Mouse (Mus musculus) c-Kit-negative CD71-positive TER-119-positive erythroid progenitor cells, embryonic 14.5 days (primary cell): Measurements from ENCODE around the gene Slc7a11.

Source experiments
- DNase-seq: peaks from one replicate; pipeline ENCODE4 v3.0.0-alpha.2; 2013; ENCODE audit warnings: low read depth, low spot score

Slc7a11 gene

DNA sequence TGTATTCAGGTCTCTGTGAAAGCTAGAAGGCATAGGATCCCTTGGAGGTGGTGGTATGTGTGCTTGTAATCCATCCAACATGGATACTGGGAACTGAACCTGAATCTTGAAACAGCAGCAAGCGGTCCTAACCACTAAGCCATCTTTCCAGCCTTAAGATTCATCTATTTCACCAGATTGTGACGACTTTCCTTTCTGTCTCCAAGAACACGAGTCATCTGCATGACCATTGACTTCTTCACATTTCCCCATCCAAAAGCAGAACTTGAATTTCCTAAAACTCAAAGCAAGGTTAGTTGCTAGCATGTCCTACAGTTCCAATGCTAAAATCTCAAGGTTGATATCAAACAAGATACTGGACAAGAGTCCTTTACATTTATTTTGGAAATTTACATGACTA lies 37.5 kb downstream of the Slc7a11 start:
- DNase-seq = no peak

DNA sequence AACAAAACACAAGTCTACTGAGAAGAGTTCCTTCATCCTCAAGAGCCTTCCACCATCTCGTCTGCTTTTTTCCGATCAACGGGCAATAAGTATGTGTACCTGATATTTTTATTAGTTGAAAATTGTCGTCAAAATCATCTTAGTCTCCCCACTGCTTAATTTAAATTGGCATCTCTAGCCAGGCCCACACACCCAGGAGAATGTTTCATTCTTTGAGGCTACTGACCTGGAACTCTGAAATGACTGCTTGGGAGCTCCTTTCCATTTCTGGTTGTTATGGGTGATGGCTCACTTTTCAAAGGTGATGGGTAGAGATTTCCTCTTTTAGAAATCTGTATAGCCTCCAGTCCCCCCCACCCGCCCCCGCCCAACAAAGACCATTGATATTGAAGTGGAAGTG lies 54.6 kb downstream of the Slc7a11 start:
- DNase-seq = no peak

DNA sequence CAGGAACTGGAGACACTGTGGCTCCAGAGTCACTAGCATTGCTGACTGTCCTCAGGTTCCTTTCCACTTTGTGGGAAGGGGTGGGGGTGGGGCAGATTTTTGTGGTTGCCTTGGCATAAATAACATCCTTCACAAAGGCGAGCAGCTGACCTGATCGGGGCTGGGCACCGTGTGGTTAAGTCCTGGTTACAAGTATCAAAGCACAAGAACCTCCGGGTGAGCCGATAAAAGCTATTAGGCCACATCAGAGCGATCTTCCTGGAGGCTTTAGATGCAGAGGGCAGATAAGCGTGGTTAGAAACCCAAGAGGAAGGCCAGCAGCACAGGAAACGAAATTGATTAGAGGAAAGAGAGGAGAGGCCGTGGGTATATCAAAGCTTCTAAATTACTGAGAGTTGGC lies 55.1 kb downstream of the Slc7a11 start:
- no peak for DNase-seq

DNA sequence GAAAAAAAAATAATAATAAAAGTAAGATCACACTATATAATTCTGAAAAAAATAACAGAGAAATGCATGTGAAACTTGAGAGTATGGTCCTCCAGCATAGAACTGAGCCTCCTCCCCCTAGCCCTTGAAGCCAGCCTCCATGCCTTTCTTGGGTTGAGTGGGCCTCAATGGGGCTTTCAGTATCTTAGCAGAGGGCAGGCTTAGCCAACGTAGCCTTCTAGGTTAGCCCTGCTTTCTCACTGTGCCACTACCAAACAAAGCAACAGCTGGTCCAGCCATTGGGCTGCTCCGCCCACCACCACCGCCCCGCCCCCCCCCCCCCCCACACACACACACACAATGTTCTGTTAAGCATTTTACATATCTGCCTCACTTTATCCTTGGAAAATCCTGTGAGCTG lies 56.1 kb downstream of the Slc7a11 start:
- DNase-seq = no peak

DNA sequence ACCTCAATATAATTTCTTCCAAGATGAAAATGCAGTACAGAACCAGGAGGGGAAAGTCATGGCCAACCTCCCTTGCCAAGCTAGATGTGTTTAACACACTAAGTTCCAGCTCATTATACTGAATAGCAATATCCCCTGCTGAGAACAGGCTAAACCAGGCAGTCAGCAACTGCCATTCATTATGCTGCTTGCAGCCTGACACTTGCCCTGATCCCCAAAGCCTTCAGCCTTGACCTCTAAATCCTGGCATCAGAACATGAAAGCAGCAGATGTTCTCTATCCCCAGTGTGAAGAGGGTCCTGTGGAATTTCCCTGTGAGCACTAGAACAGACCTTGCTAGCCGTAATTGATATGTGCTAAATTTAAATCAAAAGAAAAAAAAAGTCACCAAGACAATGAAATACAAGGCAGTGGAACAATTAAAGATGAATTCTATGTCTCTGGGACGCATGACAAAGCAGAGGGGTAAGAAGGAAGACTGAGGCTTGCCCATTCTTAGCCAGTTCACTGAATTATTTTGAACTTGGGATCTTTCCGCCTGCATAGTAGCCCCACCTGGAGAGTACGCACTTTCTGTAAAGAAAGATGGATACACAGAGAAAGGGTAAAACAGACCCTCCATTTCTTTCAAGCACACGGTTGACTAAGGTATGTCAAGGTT lies 56.7 kb downstream of the Slc7a11 start:
- DNase-seq = no peak

DNA sequence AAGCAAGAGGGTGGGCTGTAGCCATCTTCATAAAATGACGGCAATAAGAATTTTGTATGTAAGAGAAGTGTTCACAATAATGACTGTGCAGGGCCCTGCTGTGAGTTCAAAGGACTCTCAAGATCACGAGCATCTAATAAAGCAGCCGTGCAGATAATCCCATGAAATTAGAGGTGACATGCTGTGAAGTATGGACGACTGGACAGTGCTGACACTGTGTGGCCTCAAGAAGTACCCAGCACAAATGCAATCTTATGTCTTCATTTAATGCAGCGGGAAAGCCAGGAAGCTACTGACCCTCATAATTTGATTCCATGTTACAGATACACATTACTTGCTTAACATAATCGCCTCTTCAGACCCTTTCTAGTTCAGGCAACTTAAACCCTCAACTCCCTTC lies 57.3 kb downstream of the Slc7a11 start:
- no peak for DNase-seq

DNA sequence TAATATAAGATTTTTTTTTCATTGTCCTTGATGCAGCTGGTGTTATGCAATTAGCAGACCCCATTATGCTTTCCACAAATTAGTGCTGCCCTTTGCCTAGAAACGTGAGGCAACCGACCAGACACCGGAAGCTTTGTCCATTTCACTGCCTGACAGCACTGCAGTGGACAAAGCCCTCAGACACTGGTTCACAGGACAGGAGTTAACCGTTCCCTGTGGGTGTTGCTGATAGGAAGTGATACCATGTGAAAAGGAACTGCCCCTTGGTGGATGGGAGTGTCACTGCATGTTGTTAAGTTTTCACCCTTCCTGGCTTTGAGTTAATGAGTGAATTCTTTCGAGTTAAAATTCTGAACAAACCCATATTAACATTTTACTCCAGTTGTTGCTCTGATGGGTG lies 60.7 kb downstream of the Slc7a11 start:
- no peak for DNase-seq

DNA sequence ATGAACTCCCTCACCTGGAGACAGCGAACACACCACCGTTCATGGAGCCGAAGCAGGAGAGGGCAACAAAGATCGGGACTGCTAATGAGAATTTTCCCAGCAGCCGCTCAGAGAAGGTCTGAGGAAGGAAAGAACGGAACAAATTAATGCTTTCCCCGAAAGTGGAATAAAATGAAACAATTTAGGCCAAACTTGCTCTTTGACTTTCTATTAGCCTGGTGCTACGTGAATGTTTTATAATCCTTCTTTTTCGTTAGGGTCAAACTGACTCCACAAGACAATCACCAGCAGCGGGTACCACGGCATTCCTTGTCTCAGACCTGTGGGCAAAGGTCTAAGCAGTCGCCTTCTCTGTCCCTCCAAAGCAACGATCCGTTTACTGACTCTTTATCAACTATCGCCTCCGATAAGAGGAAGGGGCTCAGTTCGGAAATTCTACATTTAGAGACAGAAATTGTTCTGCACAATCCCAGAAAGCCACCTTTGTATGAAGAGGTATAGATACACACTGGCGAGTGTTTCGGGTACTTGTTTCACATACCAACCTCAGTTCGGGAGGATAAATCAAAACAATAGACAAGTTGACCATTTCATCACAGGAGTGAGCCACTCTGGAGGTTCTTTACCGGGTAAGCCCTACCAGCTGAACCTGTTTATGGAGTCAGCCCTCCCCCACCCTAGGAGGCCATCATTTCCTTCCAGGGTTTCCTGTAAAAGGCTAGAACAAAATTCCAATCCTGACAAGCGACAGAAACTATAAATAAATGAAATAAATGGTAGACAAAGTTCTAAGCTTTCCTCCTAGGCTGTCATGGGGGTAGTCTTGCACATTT lies 61.3 kb downstream of the Slc7a11 start:
- no peak for DNase-seq

DNA sequence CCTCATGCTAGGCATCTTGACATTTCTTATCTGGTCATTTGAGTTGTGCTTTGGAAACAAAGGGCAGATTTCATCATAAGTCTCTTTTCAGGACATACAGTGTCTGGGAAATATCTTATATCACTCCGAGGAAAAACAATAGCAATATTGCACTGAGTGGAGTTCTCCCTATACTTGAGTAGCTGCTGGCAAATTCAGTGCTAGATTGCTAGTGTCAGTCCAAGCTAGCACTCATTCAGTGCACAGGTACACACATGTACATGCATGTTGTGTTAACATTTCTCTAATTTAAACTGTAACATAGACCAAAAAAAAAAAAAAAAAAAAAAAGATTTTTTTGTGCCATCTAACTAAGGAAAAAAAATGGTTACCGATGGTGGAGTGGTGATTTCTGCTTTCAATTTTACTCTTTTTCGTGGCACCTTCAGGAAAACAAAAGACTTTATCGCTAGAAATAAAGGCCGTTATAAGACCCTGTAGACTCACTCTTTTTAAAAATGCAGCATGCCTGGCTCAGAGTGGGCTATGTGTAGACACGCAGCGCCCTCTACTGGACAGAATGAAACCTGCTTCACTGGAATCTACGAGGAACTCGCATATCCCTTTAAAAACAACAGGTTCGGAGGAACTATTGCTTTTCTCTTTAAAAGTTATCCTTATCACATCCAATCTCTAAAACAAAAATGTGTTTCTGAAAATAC lies 62.1 kb downstream of the Slc7a11 start:
- peak; percentile 3 for DNase-seq

DNA sequence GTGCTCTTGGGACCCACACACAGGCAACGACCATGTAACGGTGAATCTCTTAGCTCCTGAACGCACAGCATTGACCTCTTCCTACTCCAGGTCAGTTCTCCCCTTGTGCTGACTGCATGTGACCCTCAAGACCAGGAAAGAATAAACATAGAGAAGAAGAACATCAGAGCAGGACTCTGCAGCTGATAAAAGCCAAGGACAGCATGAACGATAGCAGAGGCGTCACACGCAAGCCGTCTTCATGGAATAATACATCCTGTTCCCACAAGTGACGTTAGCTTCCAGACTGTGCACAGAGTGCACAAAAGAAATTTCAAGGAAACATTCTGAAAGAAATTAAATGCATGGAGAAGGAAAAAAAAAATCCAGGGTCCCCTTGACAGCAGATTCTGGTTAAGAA lies 63.5 kb downstream of the Slc7a11 start:
- no peak for DNase-seq

DNA sequence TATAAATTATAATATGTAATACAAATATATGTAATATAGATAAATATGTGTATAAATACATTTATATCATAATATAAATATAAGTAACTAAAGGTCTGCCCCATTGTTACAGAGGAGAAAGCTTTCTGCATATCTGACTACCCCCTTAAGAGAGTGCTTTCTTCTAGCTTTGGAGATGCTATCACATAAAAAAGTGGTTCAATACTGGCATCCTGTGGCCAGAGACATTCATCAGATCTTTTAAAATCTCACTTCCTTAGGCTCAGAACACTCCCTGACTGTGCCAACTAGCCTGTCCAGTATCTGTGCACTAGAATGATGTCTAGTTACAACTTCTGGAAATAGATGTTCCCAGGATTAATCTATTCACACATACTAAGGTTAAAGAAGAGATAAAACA lies 67.9 kb downstream of the Slc7a11 start:
- no peak for DNase-seq

DNA sequence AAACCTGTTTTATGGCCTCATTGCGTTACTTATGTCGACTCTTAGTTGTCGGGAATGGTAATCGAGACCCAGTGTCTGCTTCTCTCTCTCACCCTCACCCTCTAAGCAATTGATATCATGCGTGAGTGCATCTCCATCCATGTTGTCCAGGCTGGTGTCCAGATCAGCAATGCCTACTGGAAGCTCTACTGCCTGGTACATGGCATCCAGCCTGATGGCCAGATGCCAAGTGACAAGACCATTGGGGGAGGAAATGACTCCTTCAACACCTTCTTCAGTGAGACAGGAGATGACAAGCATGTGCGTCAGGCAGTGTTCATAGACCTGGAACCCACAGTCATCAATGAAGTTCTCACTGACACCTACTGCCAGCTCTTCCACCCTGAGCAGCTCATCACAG lies 73.6 kb downstream of the Slc7a11 start:
- no peak for DNase-seq

DNA sequence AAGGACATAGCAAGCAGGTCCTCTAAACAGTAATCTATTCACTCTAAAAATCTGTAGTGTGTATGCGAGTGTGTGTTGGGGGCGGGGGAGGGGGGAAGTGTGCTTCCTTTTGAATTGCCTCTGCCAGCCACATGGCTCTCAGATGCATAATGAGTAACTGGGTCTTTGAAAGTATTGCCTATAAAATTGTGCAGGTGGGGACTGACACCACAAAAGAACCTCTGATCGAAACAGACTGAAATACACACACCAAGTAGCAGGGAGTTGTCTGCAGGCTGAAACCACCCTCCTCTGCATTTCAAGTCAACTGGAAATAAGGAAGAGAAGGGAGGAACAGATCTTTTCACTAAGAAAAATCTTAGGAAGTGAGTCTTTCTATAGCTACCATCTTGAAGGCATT lies 76.2 kb downstream of the Slc7a11 start:
- no peak for DNase-seq

DNA sequence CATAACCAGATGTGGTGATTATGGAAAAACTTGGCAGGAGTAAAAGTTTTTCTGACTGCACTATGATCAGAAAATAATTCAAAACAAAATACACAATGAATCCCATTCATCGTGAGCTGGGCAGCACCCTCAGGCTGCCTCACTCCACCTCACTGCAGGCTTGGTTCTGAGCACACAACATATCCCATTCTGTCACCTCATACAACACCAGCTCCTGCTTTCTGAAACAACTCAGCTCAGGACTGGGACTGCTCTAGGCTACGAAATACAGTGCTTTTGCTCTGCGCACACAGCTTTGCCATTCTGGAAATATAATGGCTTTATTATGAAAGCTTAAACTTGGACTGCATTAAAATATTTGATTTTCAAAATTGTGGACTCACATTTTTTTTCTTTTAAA lies 79.8 kb downstream of the Slc7a11 start:
- DNase-seq = no peak

DNA sequence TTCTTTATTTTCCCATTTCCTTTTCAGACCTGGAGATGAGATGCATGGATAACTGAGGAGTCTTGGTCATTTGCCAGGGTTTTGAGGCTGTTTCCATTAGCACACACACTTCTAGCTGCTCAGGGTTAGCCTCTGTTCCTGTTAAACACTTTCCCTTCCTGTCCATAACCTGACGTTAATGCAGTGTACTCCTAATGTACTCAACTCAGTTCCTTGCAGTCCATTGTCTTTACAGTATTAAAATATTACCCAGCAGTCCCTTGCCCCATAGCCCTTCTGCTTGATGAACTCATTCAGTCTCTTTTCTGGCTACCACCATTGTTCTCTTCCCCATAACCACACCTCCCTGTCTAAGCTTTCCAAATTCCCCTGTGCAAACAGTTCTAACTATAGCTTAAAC lies 96.3 kb downstream of the Slc7a11 start:
- no peak for DNase-seq

DNA sequence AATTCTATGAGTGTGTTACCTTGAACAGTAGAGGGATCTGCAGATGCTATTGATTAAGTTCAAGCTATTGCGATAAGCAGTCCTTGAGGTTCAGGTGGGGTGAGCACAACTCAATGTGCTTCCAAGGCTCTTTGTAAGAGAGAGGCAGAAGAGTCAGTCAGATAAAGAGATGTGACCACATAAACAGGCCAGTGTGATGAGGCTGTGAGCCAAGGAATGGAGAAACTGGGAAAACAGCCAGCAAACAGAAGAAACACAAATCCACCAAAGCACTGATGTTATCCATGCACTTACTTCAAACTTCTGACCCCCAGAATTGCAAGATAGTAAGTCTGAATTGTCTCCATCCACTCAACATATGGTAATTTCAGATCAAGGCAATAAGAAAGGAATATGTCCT lies 99.0 kb downstream of the Slc7a11 start:
- DNase-seq = no peak

DNA sequence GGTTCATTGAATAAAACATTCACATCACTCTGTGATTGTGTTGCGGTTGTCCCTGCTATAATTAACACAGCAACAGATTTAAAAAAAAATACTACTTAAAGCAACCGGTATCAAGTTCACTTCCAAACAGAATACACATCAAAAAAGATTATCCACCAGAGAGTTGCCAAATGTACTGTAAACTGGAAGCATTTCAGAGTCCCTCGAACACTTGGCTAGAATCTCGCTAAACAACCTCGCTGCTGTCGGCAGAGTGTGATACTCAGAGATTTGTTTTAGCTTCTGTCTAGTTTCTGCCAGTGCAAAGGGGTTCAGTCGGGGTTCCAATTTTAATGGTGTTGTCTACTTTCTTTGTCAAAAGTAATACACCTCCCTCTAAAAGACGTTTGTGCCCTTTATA lies 118.9 kb downstream of the Slc7a11 start:
- DNase-seq = no peak

DNA sequence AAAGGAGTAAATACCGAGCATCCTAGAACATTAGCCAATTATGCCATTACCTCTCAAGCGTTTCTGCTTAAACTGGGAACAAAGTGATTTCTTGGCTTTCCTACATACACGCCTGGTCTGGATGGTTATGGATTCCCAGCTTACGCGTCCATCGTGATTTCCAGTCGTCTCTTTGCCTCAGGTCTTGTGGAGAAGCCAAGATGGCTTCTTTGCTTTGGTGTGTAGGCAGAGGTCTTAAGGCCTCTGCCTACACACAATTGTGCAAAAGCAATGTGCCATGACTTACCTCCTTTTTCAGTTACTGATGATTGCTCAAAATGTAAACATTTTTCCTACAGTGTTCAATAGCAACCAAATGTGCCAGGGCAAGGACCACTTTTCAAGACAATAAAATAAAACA lies 119.5 kb downstream of the Slc7a11 start:
- no peak for DNase-seq

DNA sequence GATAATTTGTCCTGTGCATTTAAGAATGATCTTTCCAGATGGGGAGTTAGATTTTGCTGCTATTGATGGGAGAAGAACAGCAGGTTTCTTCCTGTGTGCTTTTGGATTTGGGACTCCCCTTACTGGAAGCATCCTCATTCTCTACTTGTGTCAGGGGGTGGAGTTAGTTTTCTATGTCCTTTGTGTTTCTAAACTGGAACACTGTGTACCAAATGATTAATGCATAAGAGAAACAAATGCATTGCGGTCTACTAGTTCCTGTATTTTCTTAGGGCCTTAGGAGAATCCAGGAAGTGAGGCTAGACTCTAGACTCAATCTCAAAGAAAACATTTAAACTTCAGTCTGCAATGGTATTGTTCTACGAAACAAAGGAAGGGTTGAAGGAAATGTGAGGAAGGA lies 122.6 kb downstream of the Slc7a11 start:
- DNase-seq = no peak

DNA sequence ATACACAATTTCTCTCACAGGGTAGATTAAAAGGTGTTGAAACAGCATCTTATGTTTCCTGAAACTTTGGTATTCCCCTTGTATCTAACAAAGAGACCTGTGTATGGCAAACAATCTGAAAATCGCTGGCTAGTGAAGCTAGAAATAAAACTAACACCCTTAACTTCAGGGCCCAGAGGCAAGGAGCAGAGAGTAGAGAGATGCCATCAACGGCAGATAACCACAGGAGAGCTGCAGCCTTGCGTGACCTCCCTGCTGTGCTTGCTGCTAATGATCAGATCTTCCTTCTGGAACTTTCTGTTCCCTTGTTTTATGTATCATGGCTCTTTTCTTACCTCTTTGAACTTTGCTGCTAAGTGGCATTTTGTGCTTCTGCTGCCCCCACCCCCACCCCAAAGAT lies 125.3 kb downstream of the Slc7a11 start:
- no peak for DNase-seq

DNA sequence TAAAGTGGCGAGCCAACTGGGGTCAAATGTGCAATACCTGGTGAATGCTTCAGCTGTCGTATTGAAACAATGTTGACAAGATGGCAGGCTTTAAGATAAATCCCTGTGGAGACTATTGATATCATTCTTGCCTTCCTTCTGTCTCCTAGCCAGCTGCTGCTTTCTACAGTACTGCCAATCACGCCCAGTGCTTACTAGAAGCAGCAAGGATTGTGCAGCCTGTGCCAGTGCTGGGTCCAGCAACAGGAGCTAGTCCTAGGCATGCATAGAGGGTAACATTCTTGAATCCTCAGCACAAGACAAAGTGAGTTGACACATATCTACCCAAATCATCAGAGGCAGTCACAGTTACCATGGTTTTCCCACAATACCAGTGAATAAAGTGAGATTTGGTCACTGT lies 129.6 kb downstream of the Slc7a11 start:
- no peak for DNase-seq

DNA sequence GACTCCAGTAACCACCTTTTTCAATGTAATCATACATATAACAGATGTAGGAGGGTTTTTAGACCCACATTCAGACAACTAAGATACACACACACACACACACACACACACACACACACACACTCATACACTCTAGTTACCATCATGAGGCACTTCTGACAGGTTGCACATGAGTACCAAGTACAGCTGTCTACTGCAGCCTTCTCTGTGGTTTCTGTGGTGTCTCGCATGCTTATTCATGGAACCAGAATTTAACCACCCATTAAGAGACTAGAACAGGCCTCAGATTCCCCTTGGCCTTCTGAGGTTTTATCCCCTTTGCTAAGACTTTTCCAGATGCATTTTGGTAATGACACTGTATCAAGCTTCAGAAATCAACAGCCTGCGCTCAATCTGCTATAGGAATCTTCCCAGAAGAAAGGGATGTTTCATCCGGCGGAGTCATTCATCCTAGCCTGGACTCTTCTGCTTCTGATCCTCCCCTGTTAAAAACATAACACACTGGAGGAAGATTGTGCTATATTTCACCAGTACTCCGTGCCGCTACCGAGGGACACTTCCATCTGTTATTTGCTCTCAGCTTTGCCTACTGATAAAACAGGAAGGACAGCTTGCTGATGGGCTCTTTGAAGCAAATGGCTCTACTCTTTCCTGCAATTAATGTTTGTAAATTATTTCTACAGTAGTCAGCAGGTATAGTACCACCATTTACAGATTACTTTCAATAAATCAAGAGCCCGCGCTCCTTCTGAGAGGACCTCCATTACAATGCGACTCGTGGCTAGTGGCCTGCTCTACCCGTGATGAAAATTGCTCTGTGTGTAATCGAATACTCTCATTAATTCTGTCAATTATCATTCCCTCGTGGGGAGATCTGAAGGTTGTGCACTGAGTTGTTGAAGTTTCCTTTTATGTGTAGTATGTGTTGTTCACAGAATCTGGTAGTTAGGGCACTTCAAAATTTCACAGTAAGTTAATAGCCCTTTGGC lies 135.8 kb downstream of the Slc7a11 start:
- DNase-seq = no peak
